Mouse (Mus musculus) embryonic facial prominence, embryonic 12.5 days (tissue): ENCODE data around the gene Cpa3. TPM values are rescaled to one million over a fixed set of nuclear protein-coding genes. Genes with fewer than 3 reads are reported as not detected.

Experiments
- ATAC-seq: fragments of 200-750 bp; cut with Nextera tagmentation; 2 replicates; pipeline ENCODE4 v1.8.0; 2017; ENCODE audit not compliant: insufficient number of reproducible peaks, insufficient read depth, low FRiP score, low TSS enrichment
- H3K27ac ChIP-seq: fragments of 300-500 bp; sonication (generic); 2 replicates; pipeline ENCODE4 v1.5.1; 2016; ENCODE audit warnings: mild to moderate bottlenecking
- H3K27me3 ChIP-seq: fragments of 300-500 bp; sonication (generic); 2 replicates; pipeline ENCODE4 v1.6.1; 2016; ENCODE audit warnings: mild to moderate bottlenecking, moderate library complexity
- H3K36me3 ChIP-seq: fragments of 300-500 bp; sonication (generic); 2 replicates; pipeline ENCODE4 v1.6.1; 2016; ENCODE audit warnings: mild to moderate bottlenecking
- H3K4me1 ChIP-seq: fragments of 300-500 bp; sonication (generic); 2 replicates; pipeline ENCODE4 v1.6.1; 2016
- H3K4me2 ChIP-seq: fragments of 300-500 bp; sonication (generic); replicated peaks from 2 replicates; pipeline ENCODE4 v1.6.1; 2016; ENCODE audit warnings: mild to moderate bottlenecking, moderate library complexity
- H3K4me3 ChIP-seq: fragments of 300-500 bp; sonication (generic); 2 replicates; pipeline ENCODE4 v1.5.1; 2016; ENCODE audit warnings: mild to moderate bottlenecking
- H3K9ac ChIP-seq: fragments of 300-500 bp; sonication (generic); 2 replicates; pipeline ENCODE4 v1.6.1; 2016; ENCODE audit warnings: mild to moderate bottlenecking, moderate library complexity
- H3K9me3 ChIP-seq: fragments of 300-500 bp; sonication (generic); 2 replicates; pipeline ENCODE4 v1.6.1; 2016; ENCODE audit warnings: mild to moderate bottlenecking, moderate library complexity
- WGBS: fragments of 180-500 bp; shearing (Covaris S2); methylation state at CpG from one replicate; pipeline ENCODE4 v1.1.7; 2016; 5-methylcytosine and 5-hydroxymethylcytosine counted together
- microRNA-seq: library from miRNA; unstranded; fragments of <30 nt; microRNA quantifications from one replicate; pipeline ENCODE4, GENCODE M21; 2017
- polyA plus RNA-seq: library from polyadenylated mRNA; unstranded; fragments of >200 nt; fragmentation: Nextera tagmentation; extraction: Ambion mirVana; gene quantifications from 2 replicates; pipeline ENCODE4 v1.2.1, GENCODE M21; 2016

The Cpa3 gene
- polyA plus RNA-seq, 1 experiment from 2014 or later: 2.7 TPM

DNA sequence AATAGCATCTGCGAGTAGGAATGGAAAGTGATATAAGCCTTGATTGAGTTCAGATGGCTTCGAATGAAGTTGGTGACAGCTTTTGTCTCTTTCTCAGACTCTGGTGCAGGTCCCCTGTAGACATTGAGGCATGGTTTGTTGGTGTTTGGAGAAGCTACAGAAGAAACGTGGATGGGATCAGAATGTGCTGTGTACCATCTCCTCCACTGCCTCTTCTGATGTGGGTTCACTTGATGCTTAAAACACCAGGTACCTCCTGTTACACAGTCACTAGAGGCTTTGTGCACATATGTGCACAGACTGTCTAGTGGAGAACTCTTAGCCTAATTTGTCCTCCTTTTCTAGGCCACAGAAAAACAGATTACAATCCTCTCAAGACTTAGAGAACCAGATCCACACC lies 19.8 kb downstream of the Cpa3 start:
- no peaks in the 10 kb centered on the region for H3K27me3 ChIP-seq
- WGBS: 76% methylated on average over 3 of the region's 3 CpGs
- H3K9ac ChIP-seq: no peak overlapping the region
- H3K27ac ChIP-seq: no peak overlapping the region
- H3K4me2 ChIP-seq: no peak overlapping the region
- ATAC-seq: no peak
- H3K4me1 ChIP-seq: no peaks in the 10 kb centered on the region
- no peak overlapping the region for H3K4me3 ChIP-seq
- no peaks in the 10 kb centered on the region for H3K36me3 ChIP-seq
- H3K9me3 ChIP-seq: no peaks in the 10 kb centered on the region

DNA sequence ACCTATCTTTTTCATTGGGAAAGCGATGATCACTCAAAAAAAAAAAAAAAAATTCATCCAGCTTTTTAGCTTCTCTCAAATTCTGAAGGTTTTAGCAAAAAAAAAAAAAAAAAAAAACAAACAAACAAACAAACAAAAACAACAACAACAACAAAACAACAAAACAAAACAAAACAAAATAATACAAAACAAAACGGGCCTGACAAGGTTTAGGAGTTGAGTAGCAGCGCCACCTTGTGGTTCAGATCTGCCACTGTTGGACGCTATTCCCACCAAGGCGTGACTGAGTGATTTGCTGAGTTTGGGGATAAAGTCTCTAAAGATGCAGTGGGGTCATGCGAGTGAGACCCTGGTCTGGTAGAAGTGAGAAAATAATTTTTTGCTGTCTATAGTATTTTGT lies 43.1 kb downstream of the Cpa3 start:
- H3K27me3 ChIP-seq: no peaks in the 10 kb centered on the region
- H3K4me3 ChIP-seq: no peak overlapping the region
- no peaks in the 10 kb centered on the region for H3K36me3 ChIP-seq
- H3K4me1 ChIP-seq: no peaks in the 10 kb centered on the region
- no peak for ATAC-seq
- WGBS: 26% methylated on average over 6 of the region's 6 CpGs
- no peak overlapping the region for H3K9ac ChIP-seq
- no peak overlapping the region for H3K27ac ChIP-seq
- no peaks in the 10 kb centered on the region for H3K9me3 ChIP-seq
- H3K4me2 ChIP-seq: no peak overlapping the region

DNA sequence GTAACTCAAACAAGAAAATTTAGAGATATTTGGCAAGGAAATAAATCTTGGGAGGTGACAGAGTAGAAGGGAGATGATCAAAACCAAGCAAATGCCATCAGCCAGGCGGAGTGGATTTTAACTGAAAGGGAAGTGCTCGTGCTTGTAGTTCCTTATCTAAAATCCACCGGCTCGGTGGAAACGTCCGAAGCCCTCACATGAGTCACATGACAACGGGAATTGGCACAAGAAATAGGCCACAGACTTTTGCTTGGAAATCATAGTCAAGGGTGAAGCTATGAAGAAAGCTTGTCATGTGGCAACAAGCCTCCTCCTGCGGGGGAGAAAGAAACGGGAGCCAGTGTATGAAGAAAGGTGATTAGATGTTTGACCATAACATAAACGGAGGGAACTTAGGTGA lies 44.1 kb downstream of the Cpa3 start:
- Histone ChIP-seq H3K4me3 (no peak overlapping the region), H3K9ac (no peak overlapping the region), H3K4me2 (no peak overlapping the region), H3K27me3 (no peaks in the 10 kb centered on the region), H3K36me3 (no peaks in the 10 kb centered on the region), H3K9me3 (no peaks in the 10 kb centered on the region), H3K4me1 (no peaks in the 10 kb centered on the region), H3K27ac (no peak overlapping the region)
- 87% methylated on average over 10 of the region's 10 CpGs for WGBS
- ATAC-seq: no peak

DNA sequence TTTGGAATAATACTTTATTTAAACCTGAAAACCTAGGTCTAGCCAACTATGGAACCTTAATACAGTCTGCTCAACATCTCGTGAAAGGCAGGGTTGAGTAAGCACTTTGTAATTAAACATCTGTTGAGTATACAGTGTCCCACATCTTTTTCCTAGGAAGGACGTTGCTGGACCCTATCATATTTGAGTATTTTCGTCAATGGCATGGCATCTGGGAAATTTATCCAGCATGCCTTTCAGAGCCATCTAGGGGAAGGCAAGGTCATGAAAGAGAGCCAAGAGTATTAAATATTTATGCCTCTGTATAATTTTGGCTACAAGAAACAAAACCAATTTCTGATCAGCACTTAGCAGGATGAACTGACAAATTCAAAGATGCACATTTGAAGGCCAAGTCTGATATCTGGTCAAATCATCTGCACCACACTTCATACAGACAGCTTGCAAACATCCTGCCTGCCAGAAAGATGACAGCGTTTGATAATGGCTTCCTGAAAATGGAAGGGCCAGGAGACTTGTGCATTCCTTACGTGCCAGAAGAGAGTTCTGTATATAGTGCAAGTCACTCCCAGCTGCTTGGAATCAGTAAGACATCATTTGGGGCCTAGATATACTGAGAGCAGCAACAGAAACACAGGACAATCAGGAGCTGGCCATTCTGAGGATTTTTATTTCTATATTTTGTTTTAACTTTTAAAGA lies 52.9 kb downstream of the Cpa3 start:
- Histone ChIP-seq H3K4me3 (no peak overlapping the region), H3K27me3 (no peaks in the 10 kb centered on the region), H3K4me1 (no peaks in the 10 kb centered on the region), H3K27ac (no peak overlapping the region), H3K36me3 (no peaks in the 10 kb centered on the region), H3K9ac (no peak overlapping the region), H3K4me2 (no peak overlapping the region), H3K9me3 (no peaks in the 10 kb centered on the region)
- 52% methylated on average over 5 of the region's 5 CpGs for WGBS
- ATAC-seq: no peak

DNA sequence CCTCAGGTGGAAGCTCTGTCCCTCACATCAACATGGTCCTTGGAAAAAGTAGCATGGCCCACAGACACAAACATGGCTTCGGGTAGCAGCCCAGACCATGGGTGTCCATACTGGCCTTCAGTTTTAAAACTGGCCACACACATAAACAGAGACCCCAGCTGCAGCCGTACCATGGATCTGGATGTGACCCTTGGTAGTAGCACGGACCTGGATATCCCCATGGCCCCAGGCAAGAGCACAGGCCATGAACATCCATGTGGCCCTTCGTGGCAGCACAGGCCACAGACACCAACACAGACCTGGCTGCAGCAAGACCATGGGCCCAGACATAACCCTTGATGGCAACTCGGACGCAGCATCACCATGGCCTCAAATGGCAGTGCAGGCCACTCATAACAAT lies 69.6 kb downstream of the Cpa3 start:
- Histone ChIP-seq H3K27me3 (no peaks in the 10 kb centered on the region), H3K36me3 (no peaks in the 10 kb centered on the region), H3K9ac (no peak overlapping the region), H3K4me1 (no peaks in the 10 kb centered on the region), H3K4me2 (no peak overlapping the region), H3K9me3 (no peaks in the 10 kb centered on the region), H3K27ac (no peak overlapping the region), H3K4me3 (no peak overlapping the region)
- peak; percentile 56; the same call in 1 of the 2 replicates for ATAC-seq
- 89% methylated on average over 6 of the region's 6 CpGs for WGBS

DNA sequence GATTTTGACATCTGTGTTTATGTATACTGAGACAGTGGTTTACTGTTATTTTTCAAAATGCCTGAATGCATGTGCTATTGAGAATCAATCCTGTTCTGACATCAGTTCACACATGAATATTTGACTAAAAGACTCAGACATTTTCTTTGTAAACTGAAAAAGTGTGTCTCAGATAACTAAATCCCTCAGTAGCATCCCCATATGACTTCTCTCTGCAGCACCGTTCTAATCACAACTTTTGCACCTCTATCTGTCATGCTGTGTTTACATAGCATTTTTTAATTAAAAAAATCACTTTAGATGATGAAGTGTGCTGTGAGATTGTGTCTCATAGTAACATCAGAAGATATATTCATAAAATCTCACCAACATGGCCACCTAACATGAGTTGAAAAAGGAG lies 74.5 kb downstream of the Cpa3 start:
- Histone ChIP-seq H3K9ac (no peak overlapping the region), H3K9me3 (no peaks in the 10 kb centered on the region), H3K4me1 (no peaks in the 10 kb centered on the region), H3K27ac (no peak overlapping the region), H3K36me3 (no peaks in the 10 kb centered on the region), H3K27me3 (no peaks in the 10 kb centered on the region), H3K4me3 (no peak overlapping the region), H3K4me2 (no peak overlapping the region)
- no peak for ATAC-seq
- WGBS: 76% methylated on average over 1 of the region's 1 CpGs

Small RNAs within 50 kb of the gene (microRNA-seq; reads per million reads assigned to microRNA genes)
- not detected for gene Mir7007

Other genes starting within 250 kb of the Cpa3 start
- 10.3 and 11.0 TPM in 2 replicates for gene Hps3, start 206.9 kb downstream of the Cpa3 start, polyA plus RNA-seq
- gene Hltf, start 184.4 kb downstream of the Cpa3 start, polyA plus RNA-seq: 15.0 and 20.4 TPM in 2 replicates
- 36.6 and 40.1 TPM in 2 replicates for gene Gyg, start 86.9 kb downstream of the Cpa3 start, polyA plus RNA-seq
- gene Cpb1, start 33.6 kb upstream of the Cpa3 start, polyA plus RNA-seq: not detected in 2 replicates
- gene Agtr1b, start 125.0 kb upstream of the Cpa3 start, polyA plus RNA-seq: 0.10 and 0.12 TPM in 2 replicates